Mouse (Mus musculus): Measurements from ENCODE around the gene Apex2. TPM values are rescaled to one million over a fixed set of nuclear protein-coding genes. Genes with fewer than 3 reads are reported as not detected.

The Apex2 gene
- total RNA-seq (2014; rRNA removed; ENCODE audit: low replicate concordance): 3.3 and 8.8 TPM in 2 replicates
- 5.4 and 6.9 TPM in 2 replicates for polyA plus RNA-seq (2015; fragmentation: Nextera tagmentation; extraction: Ambion mirVana)

GRCm38 (mm10) chrX:150589696-150590095 is at the start of gene Apex2:
Gene Apex2 (minus strand): TSS chrX:150589868.
- H3K9ac ChIP-seq (replicated peaks; ENCODE audit: low read depth, low read length): peak within 1 kb of the TSS; percentile 65; the same call in 1 of the 2 replicates
- no peaks in the 10 kb centered on the region for H3K4me1 ChIP-seq (ENCODE audit: control insufficient read depth, insufficient read depth)
- DNase-seq (ENCODE audit: low spot score) (no peak), ATAC-seq (ENCODE audit: insufficient read depth, low read depth) (no peak)
- H3K27ac ChIP-seq (ENCODE audit: low read depth): peak within 1 kb of the TSS; percentile 92
- H3K4me2 ChIP-seq (ENCODE audit: low read depth, low read length): peak within 1 kb of the TSS; percentile 61; the same call in 1 of the 2 replicates
- TF ChIP-seq EP300 (IDR thresholded peaks at IDR 0.05; ENCODE audit: low read depth) (no peak), CTCF (IDR thresholded peaks at IDR 0.05; ENCODE audit: low read depth) (no peak)
- no peaks in the 10 kb centered on the region for H3K27me3 ChIP-seq (ENCODE audit: control insufficient read depth, insufficient read depth, low read length)
- peak within 1 kb of the TSS; percentile 60 for H3K4me3 ChIP-seq (ENCODE audit: low read depth, low read length)
- H3K9me3 ChIP-seq (replicated peaks; ENCODE audit: control insufficient read depth, low read length): no peaks in the 10 kb centered on the region
- WGBS: 69% methylated on average over 5 of the region's 5 CpGs
- no peaks in the 10 kb centered on the region for H3K36me3 ChIP-seq (replicated peaks; ENCODE audit: control insufficient read depth, insufficient read depth, low read length)

- Histone ChIP-seq H3K9me3 (replicated peaks; ENCODE audit: control insufficient read depth, low read length) (no peaks in the 10 kb centered on the region), H3K27me3 (ENCODE audit: control insufficient read depth, insufficient read depth, low read length) (no peaks in the 10 kb centered on the region), H3K4me1 (ENCODE audit: control insufficient read depth, insufficient read depth) (no peaks in the 10 kb centered on the region), H3K36me3 (replicated peaks; ENCODE audit: control insufficient read depth, insufficient read depth, low read length) (no peaks in the 10 kb centered on the region), H3K27ac (ENCODE audit: low read depth) (no peak overlapping the region), H3K4me2 (ENCODE audit: low read depth, low read length) (no peak overlapping the region), H3K9ac (replicated peaks; ENCODE audit: low read depth, low read length) (no peak overlapping the region), H3K4me3 (ENCODE audit: low read depth, low read length) (no peak overlapping the region)
- no peak for DNase-seq (ENCODE audit: low spot score)
- ATAC-seq (ENCODE audit: insufficient read depth, low read depth): no peak
- TF ChIP-seq CTCF (IDR thresholded peaks at IDR 0.05; ENCODE audit: low read depth) (no peak), EP300 (IDR thresholded peaks at IDR 0.05; ENCODE audit: low read depth) (no peak)
- WGBS: 26% methylated on average over 1 of the region's 1 CpGs
These were observed 46.8 kb upstream of the Apex2 start for GRCm38 (mm10) chrX:150636421-150636820.

GRCm38 (mm10) chrX:150598882-150599281 is 9.2 kb upstream of the Apex2 start:
- TF ChIP-seq EP300 (IDR thresholded peaks at IDR 0.05; ENCODE audit: low read depth) (no peak), CTCF (IDR thresholded peaks at IDR 0.05; ENCODE audit: low read depth) (no peak)
- Histone ChIP-seq H3K4me2 (ENCODE audit: low read depth, low read length) (no peak overlapping the region), H3K27me3 (ENCODE audit: control insufficient read depth, insufficient read depth, low read length) (no peaks in the 10 kb centered on the region), H3K9me3 (replicated peaks; ENCODE audit: control insufficient read depth, low read length) (no peaks in the 10 kb centered on the region), H3K36me3 (replicated peaks; ENCODE audit: control insufficient read depth, insufficient read depth, low read length) (no peaks in the 10 kb centered on the region), H3K27ac (ENCODE audit: low read depth) (no peak overlapping the region), H3K9ac (replicated peaks; ENCODE audit: low read depth, low read length) (no peak overlapping the region), H3K4me1 (ENCODE audit: control insufficient read depth, insufficient read depth) (no peaks in the 10 kb centered on the region), H3K4me3 (ENCODE audit: low read depth, low read length) (no peak overlapping the region)
- ATAC-seq (ENCODE audit: insufficient read depth, low read depth): no peak
- DNase-seq (ENCODE audit: low spot score): no peak
- WGBS: 74% methylated on average over 2 of the region's 2 CpGs

GRCm38 (mm10) chrX:150595016-150595760 is 5.5 kb upstream of the Apex2 start:
- H3K36me3 ChIP-seq (replicated peaks; ENCODE audit: control insufficient read depth, insufficient read depth, low read length): no peaks in the 10 kb centered on the region
- ATAC-seq (ENCODE audit: insufficient read depth, low read depth) (no peak), DNase-seq (ENCODE audit: low spot score) (no peak)
- no peak overlapping the region for H3K27ac ChIP-seq (ENCODE audit: low read depth)
- H3K9me3 ChIP-seq (replicated peaks; ENCODE audit: control insufficient read depth, low read length): no peaks in the 10 kb centered on the region
- no peak overlapping the region for H3K4me2 ChIP-seq (ENCODE audit: low read depth, low read length)
- H3K4me1 ChIP-seq (ENCODE audit: control insufficient read depth, insufficient read depth): no peaks in the 10 kb centered on the region
- H3K27me3 ChIP-seq (ENCODE audit: control insufficient read depth, insufficient read depth, low read length): no peaks in the 10 kb centered on the region
- no peak overlapping the region for H3K4me3 ChIP-seq (ENCODE audit: low read depth, low read length)
- WGBS: 69% methylated on average over 9 of the region's 9 CpGs
- no peak overlapping the region for H3K9ac ChIP-seq (replicated peaks; ENCODE audit: low read depth, low read length)
- TF ChIP-seq EP300 (IDR thresholded peaks at IDR 0.05; ENCODE audit: low read depth) (no peak), CTCF (IDR thresholded peaks at IDR 0.05; ENCODE audit: low read depth) (no peak)

GRCm38 (mm10) chrX:150594176-150594575 is 4.5 kb upstream of the Apex2 start:
- no peak for DNase-seq (ENCODE audit: low spot score)
- 48% methylated on average over 3 of the region's 3 CpGs for WGBS
- Histone ChIP-seq H3K9ac (replicated peaks; ENCODE audit: low read depth, low read length) (no peak overlapping the region), H3K27me3 (ENCODE audit: control insufficient read depth, insufficient read depth, low read length) (no peaks in the 10 kb centered on the region), H3K4me1 (ENCODE audit: control insufficient read depth, insufficient read depth) (no peaks in the 10 kb centered on the region), H3K36me3 (replicated peaks; ENCODE audit: control insufficient read depth, insufficient read depth, low read length) (no peaks in the 10 kb centered on the region), H3K4me3 (ENCODE audit: low read depth, low read length) (no peak overlapping the region), H3K4me2 (ENCODE audit: low read depth, low read length) (no peak overlapping the region), H3K27ac (ENCODE audit: low read depth) (no peak overlapping the region), H3K9me3 (replicated peaks; ENCODE audit: control insufficient read depth, low read length) (no peaks in the 10 kb centered on the region)
- ATAC-seq (ENCODE audit: insufficient read depth, low read depth): no peak
- TF ChIP-seq CTCF (IDR thresholded peaks at IDR 0.05; ENCODE audit: low read depth) (no peak), EP300 (IDR thresholded peaks at IDR 0.05; ENCODE audit: low read depth) (no peak)
